Mouse (Mus musculus): Measurements from ENCODE around the gene Kat2b.

DNA sequence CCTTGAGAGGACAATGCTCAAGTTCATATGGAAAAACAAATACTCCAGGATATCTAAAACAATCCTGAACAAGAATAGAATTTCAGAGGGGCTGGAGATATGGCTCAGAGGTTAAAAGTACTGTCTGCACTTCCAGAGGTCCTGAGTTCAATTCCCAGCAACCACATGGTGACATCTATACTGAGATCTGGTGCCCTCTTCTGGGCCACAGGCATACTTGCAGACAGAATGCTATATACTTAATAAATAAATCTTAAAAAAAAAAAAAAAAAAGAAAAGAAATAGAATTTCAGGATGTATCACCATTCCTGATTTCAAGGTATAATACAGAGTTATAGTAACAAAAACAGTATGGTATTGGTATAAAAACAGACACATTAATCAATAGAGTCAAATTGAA lies 47.3 kb upstream of the Kat2b start:
- TF ChIP-seq POLR2A (IDR thresholded peaks at IDR 0.05; ENCODE audit: control insufficient read depth in 1 of 2, insufficient read depth in 1 of 2, low read depth in 1 of 2, low read length in 2 of 2, poor library complexity in 1 of 2): no peak
- no peak for TF ChIP-seq MEF2A (IDR thresholded peaks at IDR 0.05; ENCODE audit: extremely low read depth, insufficient replicate concordance, low read depth, low read length, poor library complexity, severe bottlenecking)
- TF ChIP-seq POLR2AphosphoS5 (IDR thresholded peaks at IDR 0.05; ENCODE audit: borderline replicate concordance, low read depth, low read length): no peak

Measured in MEL (cell line).